Mouse (Mus musculus): ENCODE measurements around the gene Sgcb. TPM values are rescaled to one million over a fixed set of nuclear protein-coding genes. Genes with fewer than 3 reads are reported as not detected.
"Not testable (repeated sequence)": the region's sequence is repeated elsewhere in the genome, so short reads cannot be mapped to it uniquely, and the experiment has no call there.

Gene Sgcb
- polyA plus RNA-seq, 1 experiment from 2014 or later = 14.3 TPM

DNA sequence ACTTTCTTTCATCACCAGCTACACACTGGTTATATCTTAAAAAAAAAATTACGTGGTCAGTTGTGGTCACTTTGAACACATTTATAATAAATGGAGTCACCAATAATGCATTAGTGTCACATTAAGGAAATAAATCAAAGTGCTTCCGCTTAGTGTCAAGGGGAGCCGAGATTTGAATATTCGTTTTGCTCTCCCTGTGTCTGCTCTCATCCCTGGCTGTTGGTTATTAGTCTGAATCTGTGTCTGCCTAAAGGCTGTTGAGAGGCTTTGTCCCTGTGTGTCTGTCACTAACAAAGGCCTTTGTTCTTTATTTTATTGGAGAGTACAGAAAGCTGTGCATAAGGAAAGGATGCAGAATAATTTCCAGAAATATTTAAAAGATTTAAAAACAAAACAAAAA is 61.0 kb downstream of the Sgcb start:
- Histone ChIP-seq H3K9ac (ENCODE audit: low read depth, low read length) (no peak overlapping the region), H3K9me3 (replicated peaks; ENCODE audit: low read length) (no peaks in the 10 kb centered on the region), H3K27me3 (ENCODE audit: insufficient read depth, low read length) (no peaks in the 10 kb centered on the region), H3K4me3 (replicated peaks; ENCODE audit: low read depth, low read length) (no peak overlapping the region), H3K36me3 (ENCODE audit: insufficient read depth, low read length) (no peaks in the 10 kb centered on the region), H3K27ac (no peak overlapping the region), H3K4me2 (ENCODE audit: low read length) (no peak overlapping the region), H3K4me1 (replicated peaks; ENCODE audit: insufficient read depth, low read length) (no peaks in the 10 kb centered on the region)
- no peak for TF ChIP-seq CTCF (IDR thresholded peaks at IDR 0.05; ENCODE audit: low read depth)
- 65% methylated on average over 4 of the region's 4 CpGs for WGBS
- DNase-seq (ENCODE audit: low spot score) = no peak
- ATAC-seq (replicated peaks; ENCODE audit: low FRiP score, low read depth) = no peak

DNA sequence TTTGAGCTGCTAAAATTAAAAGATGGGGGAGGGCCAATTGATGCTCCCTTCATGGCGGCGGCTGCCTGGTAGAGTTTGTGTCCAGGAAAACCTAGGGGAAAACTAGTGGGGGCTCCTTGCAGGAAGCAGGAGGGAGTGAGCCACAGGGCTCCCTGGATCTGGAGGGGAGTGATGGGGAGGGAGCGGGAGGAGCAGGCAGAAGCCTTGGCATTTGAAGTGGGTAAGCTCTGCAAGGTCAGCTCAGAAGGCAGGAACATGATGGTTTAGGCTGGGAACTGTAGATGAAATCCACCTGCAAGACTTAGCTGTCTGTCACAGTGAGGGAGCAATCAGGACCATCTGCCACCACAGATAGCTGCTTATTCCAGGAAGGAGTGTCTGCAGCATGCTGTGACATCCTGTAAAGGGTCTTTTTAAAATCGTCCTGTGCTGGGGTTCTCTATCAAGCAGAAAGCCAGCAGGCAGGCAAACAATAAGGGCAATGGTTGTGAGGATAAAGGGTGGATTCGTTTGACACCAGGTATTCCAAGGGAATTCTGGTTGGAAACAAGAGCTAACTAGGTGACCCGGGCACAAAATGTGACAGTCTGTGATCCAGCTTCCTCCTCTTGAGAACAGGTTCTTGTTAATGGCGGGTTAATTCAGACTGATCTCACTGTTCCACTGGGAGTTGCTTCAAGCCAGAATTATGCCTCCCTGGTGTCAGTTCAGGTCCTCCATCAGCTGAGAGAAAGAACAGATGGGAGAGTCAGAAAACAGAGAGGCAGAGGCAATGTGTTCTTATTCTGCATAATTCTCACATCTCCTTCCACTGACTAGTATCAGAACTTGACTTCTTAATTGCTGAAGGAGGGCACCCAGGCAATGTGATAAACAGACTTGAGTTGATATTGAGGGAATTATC is 62.1 kb downstream of the Sgcb start:
- no peak for ATAC-seq (replicated peaks; ENCODE audit: low FRiP score, low read depth)
- no peak overlapping the region for H3K4me2 ChIP-seq (ENCODE audit: low read length)
- TF ChIP-seq CTCF (IDR thresholded peaks at IDR 0.05; ENCODE audit: low read depth) = no peak
- H3K9me3 ChIP-seq (replicated peaks; ENCODE audit: low read length) = no peaks in the 10 kb centered on the region
- no peaks in the 10 kb centered on the region for H3K27me3 ChIP-seq (ENCODE audit: insufficient read depth, low read length)
- H3K9ac ChIP-seq (ENCODE audit: low read depth, low read length) = no peak overlapping the region
- no peak overlapping the region for H3K4me3 ChIP-seq (replicated peaks; ENCODE audit: low read depth, low read length)
- DNase-seq (ENCODE audit: low spot score) = no peak
- H3K36me3 ChIP-seq (ENCODE audit: insufficient read depth, low read length) = no peaks in the 10 kb centered on the region
- no peaks in the 10 kb centered on the region for H3K4me1 ChIP-seq (replicated peaks; ENCODE audit: insufficient read depth, low read length)
- no peak overlapping the region for H3K27ac ChIP-seq
- WGBS = 32% methylated on average over 7 of the region's 7 CpGs

DNA sequence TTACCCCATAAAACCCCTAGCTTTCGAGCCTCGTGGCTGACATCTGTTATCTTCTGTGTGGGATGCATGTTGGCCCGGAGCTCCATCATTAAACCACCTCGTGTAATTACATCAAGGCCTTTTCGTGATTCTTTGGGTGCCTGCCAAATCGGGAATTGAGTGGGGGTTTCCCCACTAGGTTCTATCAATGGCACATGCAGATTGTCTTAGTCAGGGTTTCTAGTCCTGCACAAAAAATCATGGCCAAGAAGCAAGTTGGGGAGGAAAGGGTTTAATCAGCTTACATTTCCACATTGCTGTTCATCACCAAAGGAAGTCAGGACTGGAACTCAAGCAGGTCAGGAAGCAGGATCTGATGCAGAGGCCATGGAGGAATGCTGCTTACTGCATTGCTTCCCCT is 63.6 kb downstream of the Sgcb start:
- H3K9me3 ChIP-seq (replicated peaks; ENCODE audit: low read length); H3K27ac ChIP-seq; ATAC-seq (replicated peaks; ENCODE audit: low FRiP score, low read depth); H3K4me2 ChIP-seq (ENCODE audit: low read length); H3K9ac ChIP-seq (ENCODE audit: low read depth, low read length); DNase-seq (ENCODE audit: low spot score); H3K4me1 ChIP-seq (replicated peaks; ENCODE audit: insufficient read depth, low read length); H3K36me3 ChIP-seq (ENCODE audit: insufficient read depth, low read length); H3K27me3 ChIP-seq (ENCODE audit: insufficient read depth, low read length); H3K4me3 ChIP-seq (replicated peaks; ENCODE audit: low read depth, low read length): not testable (repeated sequence)
- WGBS = 75% methylated on average over 6 of the region's 6 CpGs

Other genes starting within 250 kb of the Sgcb start
- gene Cwh43, start 241.7 kb downstream of the Sgcb start, polyA plus RNA-seq (2015; fragmentation: Nextera tagmentation; extraction: Ambion mirVana) = 5.9 TPM in 2 replicates
- gene Dcun1d4, start 166.8 kb downstream of the Sgcb start, polyA plus RNA-seq (2015; fragmentation: Nextera tagmentation; extraction: Ambion mirVana) = 22.0 and 23.8 TPM in 2 replicates
- 1.4 and 1.8 TPM in 2 replicates for gene Lrrc66, start 15.3 kb downstream of the Sgcb start, polyA plus RNA-seq (2015; fragmentation: Nextera tagmentation; extraction: Ambion mirVana)
- 0.22 and 0.24 TPM in 2 replicates for gene Spata18, start 3.6 kb upstream of the Sgcb start, polyA plus RNA-seq (2015; fragmentation: Nextera tagmentation; extraction: Ambion mirVana)

Data from kidney, postnatal 0 days (tissue).